Mouse (Mus musculus) adrenal gland, adult 2 months (tissue): ENCODE measurements around the gene Psg18. TPM values are rescaled to one million over a fixed set of nuclear protein-coding genes. Genes with fewer than 3 reads are reported as not detected.
"Not testable (repeated sequence)": the region's sequence is repeated elsewhere in the genome, so short reads cannot be mapped to it uniquely, and the experiment has no call there.

ENCODE experiments used
- DNase-seq: peaks from one replicate; pipeline ENCODE4 v3.0.0; 2021
- long read RNA-seq: library from polyadenylated mRNA; stranded (forward); transcript quantifications from one replicate; pipeline ENCODE4 v2.0.0, GENCODE M21; 2021
- polyA plus RNA-seq: library from polyadenylated mRNA; depleted of rRNA; stranded (reverse); fragments of >200 nt; gene quantifications from 2 replicates; pipeline ENCODE4 v1.2.3, GENCODE M21; 2012; rRNA removed
- total RNA-seq, 2 experiments: library from RNA; stranded (reverse); gene quantifications; 2 replicates each; pipeline ENCODE4 v1.2.3; 2021

The Psg18 gene
- total RNA-seq (not detected), polyA plus RNA-seq (not detected in 2 replicates)
- long read RNA-seq: 0 reads

GRCm38 (mm10) chr7:18354909-18355308, at the start of gene Psg18:
Gene Psg18, minus strand, starts transcription at chr7:18355009.
- DNase-seq: not testable (repeated sequence)

- DNase-seq: no peak
Observed at GRCm38 (mm10) chr7:18403407-18403806, 48.6 kb upstream of the Psg18 start.

GRCm38 (mm10) chr7:18402527-18403237, 47.9 kb upstream of the Psg18 start:
- peak; percentile 3 for DNase-seq

GRCm38 (mm10) chr7:18391483-18391882, 36.7 kb upstream of the Psg18 start:
- DNase-seq: not testable (repeated sequence)

- no peak for DNase-seq
Observed at GRCm38 (mm10) chr7:18378295-18378694, 23.5 kb upstream of the Psg18 start.

- not testable (repeated sequence) for DNase-seq
Observed at GRCm38 (mm10) chr7:18335411-18335810, 19.4 kb downstream of the Psg18 start.

Other genes with a start within 250 kb of the Psg18 start
- not detected for gene Igfl3, start 178.5 kb downstream of the Psg18 start, total RNA-seq
- not detected in 2 replicates for gene Igfl3, start 178.5 kb downstream of the Psg18 start, polyA plus RNA-seq
- not detected for gene Mill1, start 109.7 kb downstream of the Psg18 start, total RNA-seq
- gene Mill1, start 109.7 kb downstream of the Psg18 start, polyA plus RNA-seq: not detected in 2 replicates
- gene Psg28, start 77.0 kb upstream of the Psg18 start, total RNA-seq: not detected
- not detected in 2 replicates for gene Psg28, start 77.0 kb upstream of the Psg18 start, polyA plus RNA-seq
- gene Psg26, start 129.2 kb upstream of the Psg18 start, total RNA-seq: not detected
- not detected in 2 replicates for gene Psg26, start 129.2 kb upstream of the Psg18 start, polyA plus RNA-seq
- not detected for gene Psg25, start 177.3 kb upstream of the Psg18 start, total RNA-seq
- gene Psg25, start 177.3 kb upstream of the Psg18 start, polyA plus RNA-seq: not detected in 2 replicates
- gene Psg27, start 212.3 kb upstream of the Psg18 start, total RNA-seq: not detected
- gene Psg27, start 212.3 kb upstream of the Psg18 start, polyA plus RNA-seq: not detected in 2 replicates